Mouse (Mus musculus) liver, postnatal 0 days (tissue): ENCODE data around the gene Mgat5.

Experiments used
- CTCF ChIP-seq: sonication (generic); IDR thresholded peaks from 2 replicates; pipeline ENCODE4 v1.5.1; 2016; ENCODE audit warnings: antibody characterized with exemption, low read depth
- EP300 ChIP-seq: IDR thresholded peaks from 2 replicates; pipeline ENCODE4 v1.6.1; 2016; ENCODE audit warnings: antibody characterized with exemption, low read depth, mild to moderate bottlenecking

- TF ChIP-seq CTCF, result no peak
- no peak for TF ChIP-seq EP300
Measured at GRCm38 (mm10) chr1:127464041-127464440, 259.2 kb downstream of the Mgat5 start.
